Mouse (Mus musculus) spleen, adult 2 months (tissue): ENCODE results near the gene Pde4d.

ENCODE experiments used
- CTCF ChIP-seq: fragments of 200-500 bp; IDR thresholded peaks from 2 replicates; pipeline ENCODE4 v1.5.1; 2011; ENCODE audit warnings: mild to moderate bottlenecking, inconsistent platforms; ENCODE audit not compliant: insufficient read depth, insufficient read length, insufficient replicate concordance; ENCODE audit errors: extremely low read depth
- POLR2A ChIP-seq: fragments of 200-500 bp; IDR thresholded peaks from 2 replicates; pipeline ENCODE4 v1.6.1; 2011; ENCODE audit warnings: low read depth, low read length, inconsistent platforms

- TF ChIP-seq POLR2A (no peak), CTCF (no peak)
Measured at GRCm38 (mm10) chr13:108623929-108624328, 174.2 kb downstream of the Pde4d start.
